Comparison of ENCODE assay signal across 9 mouse cellular contexts in the genomic region with DNA sequence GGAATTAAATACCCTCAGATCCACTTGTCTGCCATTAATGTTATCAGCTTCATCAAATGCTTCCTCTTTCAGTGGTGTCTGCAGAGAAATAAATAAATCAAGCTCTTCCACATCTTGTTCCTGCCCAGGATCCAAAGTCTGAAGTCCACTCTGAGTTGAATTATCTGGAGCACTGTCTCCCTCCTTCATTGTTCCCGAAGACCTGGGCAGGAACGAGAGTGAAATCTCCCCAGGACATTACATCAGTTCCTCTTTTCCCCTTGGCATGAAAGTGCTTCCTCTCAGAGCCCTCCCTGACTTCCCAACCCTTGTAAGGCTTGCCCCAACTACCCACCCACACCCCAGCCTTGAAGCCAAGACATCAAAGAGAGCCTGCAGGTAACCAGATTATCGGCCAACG.
DNase-seq lines count a peak whose midpoint lies in the region; ATAC-seq and TF ChIP-seq lines count a peak whose summit lies in the region.
"Had no signal": no experiment of that assay in that cellular context is flagged by ENCODE, and none has a peak within 500 bp of the region (broad histone marks: within the 10 kb centered on the region; RNA-seq: fewer than 3 reads in every experiment).

No protein-coding gene starts in this region.

- peak; percentile 71 for ATAC-seq in lung, embryonic 16.5 days (ENCODE audit: low read depth)
- ATAC-seq: forebrain, embryonic 15.5 days had no signal

- H3K36me3 ChIP-seq in E14TG2a.4 (ENCODE audit: insufficient read depth, low read length) = no peaks in the 10 kb centered on the region
- H3K36me3 ChIP-seq in lung, embryonic 16.5 days (ENCODE audit: control insufficient read depth, insufficient read depth, low read length) = peaks cover 18% of the 10 kb centered on the region
- H3K36me3 ChIP-seq: forebrain, embryonic 15.5 days had no signal

- TF ChIP-seq CTCF in E14TG2a.4 (conservative IDR thresholded peaks at IDR 0.05; ENCODE audit: low read length) = no peak

- peaks cover 33% of the 10 kb centered on the region for H3K4me1 ChIP-seq in E14TG2a.4 (replicated peaks; ENCODE audit: low read depth, low read length)
- H3K4me1 ChIP-seq in lung, embryonic 16.5 days (replicated peaks; ENCODE audit: control insufficient read depth, insufficient read depth, low read length) = peaks cover 5% of the 10 kb centered on the region; the same call in 1 of the 2 replicates
- H3K4me1 ChIP-seq: forebrain, embryonic 15.5 days had no signal

- peak; percentile 57 for DNase-seq in MN1 (ENCODE audit: low spot score)
- DNase-seq in heart, postnatal 4 days = peak; percentile 24
- DNase-seq in embryo, embryonic 11 days = no peak
- DNase-seq in cerebellum, postnatal 14 days = no peak
- no peak for DNase-seq in ovary, postnatal 36 days (ENCODE audit: low spot score)

- H3K27me3 ChIP-seq in E14TG2a.4 (ENCODE audit: insufficient read depth, low read length) = no peaks in the 10 kb centered on the region
- no peaks in the 10 kb centered on the region for H3K27me3 ChIP-seq in lung, embryonic 16.5 days (ENCODE audit: control insufficient read depth, insufficient read depth, low read depth, low read length)
- H3K27me3 ChIP-seq: forebrain, embryonic 15.5 days had no signal

- no peak overlapping the region for H3K9ac ChIP-seq in lung, embryonic 16.5 days (ENCODE audit: low read length)
- H3K9ac ChIP-seq: forebrain, embryonic 15.5 days had no signal

- peak overlapping the region; percentile 68 for H3K27ac ChIP-seq in lung, embryonic 16.5 days (ENCODE audit: low read length)
- H3K27ac ChIP-seq: forebrain, embryonic 15.5 days had no signal

- 68% methylated on average over 4 of the region's 4 CpGs for WGBS in lung, embryonic 16.5 days

- H3K4me2 ChIP-seq in lung, embryonic 16.5 days (ENCODE audit: low read depth, low read length) = peak overlapping the region; percentile 9; the same call in 1 of the 2 replicates
- H3K4me2 ChIP-seq: forebrain, embryonic 15.5 days; liver, embryonic 11.5 days had no signal

- H3K4me3 ChIP-seq in E14TG2a.4 (replicated peaks; ENCODE audit: low read length) = 0 out of 2 replicates have a peak overlapping the region, but pooled peaks have one; percentile 4
- no peak overlapping the region for H3K4me3 ChIP-seq in lung, embryonic 16.5 days (ENCODE audit: low read length)
- H3K4me3 ChIP-seq: forebrain, embryonic 15.5 days had no signal

- H3K9me3 ChIP-seq in E14TG2a.4 (ENCODE audit: low read length) = no peaks in the 10 kb centered on the region
- H3K9me3 ChIP-seq in lung, embryonic 16.5 days (ENCODE audit: control insufficient read depth, low read length) = no peaks in the 10 kb centered on the region
- H3K9me3 ChIP-seq: forebrain, embryonic 15.5 days had no signal

Comparison
In these comparisons a context has a peak if more than half of its experiments do, and no peak if none do; other contexts are left out.
1. DNase-seq: peak in MN1 (single experiment) and heart, postnatal 4 days (single experiment); none in embryo, embryonic 11 days (single experiment), cerebellum, postnatal 14 days (0 of 2) and ovary, postnatal 36 days (single experiment).